Comparison of ENCODE assay signal across 10 mouse cellular contexts in the genomic region with DNA sequence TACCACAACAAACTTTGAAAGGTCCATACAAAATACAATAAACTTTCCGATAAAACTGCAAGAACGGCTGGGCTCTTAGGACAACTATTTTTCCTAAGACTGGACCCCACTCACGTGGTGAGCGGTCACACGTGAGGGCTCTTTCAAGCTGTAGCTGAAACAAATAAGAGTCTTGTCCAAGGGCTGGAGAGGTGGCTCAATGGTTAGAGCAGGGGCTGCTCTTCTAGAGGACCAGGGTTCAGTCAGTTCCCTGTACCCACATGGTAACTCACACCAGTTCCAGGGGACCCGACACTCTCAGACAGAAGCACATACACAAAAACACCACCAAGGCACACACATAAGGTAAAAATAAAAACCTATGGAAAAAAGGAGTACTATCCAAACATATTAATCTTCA.
DNase-seq lines count a peak whose midpoint lies in the region; ATAC-seq lines count a peak whose summit lies in the region.
"Had no signal": no experiment of that assay in that cellular context is flagged by ENCODE, and none has a peak within 500 bp of the region (broad histone marks: within the 10 kb centered on the region; RNA-seq: fewer than 3 reads in every experiment).

No protein-coding gene starts in this region.

- peak overlapping the region; percentile 48 for H3K4me3 ChIP-seq in kidney, embryonic 15.5 days (replicated peaks)
- peak overlapping the region; percentile 58 for H3K4me3 ChIP-seq in embryonic facial prominence, embryonic 10.5 days
- no peak overlapping the region; the same call in 1 of the 2 replicates for H3K4me3 ChIP-seq in hindbrain, embryonic 15.5 days
- 0 out of 2 replicates have a peak overlapping the region, but pooled peaks have one; percentile 4 for H3K4me3 ChIP-seq in midbrain, embryonic 16.5 days (ENCODE audit: low read depth, low read length)

- WGBS in kidney, embryonic 15.5 days = 38% methylated on average over 6 of the region's 6 CpGs
- WGBS in embryonic facial prominence, embryonic 10.5 days = 28% methylated on average over 6 of the region's 6 CpGs
- 39% methylated on average over 6 of the region's 6 CpGs for WGBS in hindbrain, embryonic 15.5 days
- WGBS in midbrain, embryonic 16.5 days = 20% methylated on average over 6 of the region's 6 CpGs

- H3K4me2 ChIP-seq in kidney, embryonic 15.5 days = peak overlapping the region; percentile 65
- H3K4me2 ChIP-seq in hindbrain, embryonic 15.5 days = peak overlapping the region; percentile 36
- H3K4me2 ChIP-seq in midbrain, embryonic 16.5 days (ENCODE audit: low read length) = peak overlapping the region; percentile 31

- intact Hi-C loops in left cerebral cortex, postnatal 4 days (cut with DNase I) = no loop called here

- no peaks in the 10 kb centered on the region for H3K27me3 ChIP-seq in kidney, embryonic 15.5 days
- H3K27me3 ChIP-seq in embryonic facial prominence, embryonic 10.5 days (replicated peaks; ENCODE audit: low read depth, poor library complexity, severe bottlenecking) = 0 out of 2 replicates have a peak, but pooled peaks cover 6% of the 10 kb centered on the region
- H3K27me3 ChIP-seq in hindbrain, embryonic 15.5 days = no peaks in the 10 kb centered on the region
- H3K27me3 ChIP-seq in midbrain, embryonic 16.5 days (ENCODE audit: control insufficient read depth, insufficient read depth, low read depth, low read length) = no peaks in the 10 kb centered on the region

- H3K27ac ChIP-seq in kidney, embryonic 15.5 days = peak overlapping the region; percentile 88
- H3K27ac ChIP-seq in embryonic facial prominence, embryonic 10.5 days (replicated peaks) = peak overlapping the region; percentile 84; the same call in 1 of the 2 replicates
- H3K27ac ChIP-seq in hindbrain, embryonic 15.5 days (replicated peaks) = no peak overlapping the region
- peak overlapping the region; percentile 7; the same call in 1 of the 2 replicates for H3K27ac ChIP-seq in midbrain, embryonic 16.5 days (ENCODE audit: low read length)
- H3K27ac ChIP-seq: liver, embryonic 14.5 days had no signal

- peaks cover 59% of the 10 kb centered on the region for H3K4me1 ChIP-seq in kidney, embryonic 15.5 days
- peaks cover 59% of the 10 kb centered on the region for H3K4me1 ChIP-seq in embryonic facial prominence, embryonic 10.5 days
- H3K4me1 ChIP-seq in hindbrain, embryonic 15.5 days (replicated peaks) = peaks cover 35% of the 10 kb centered on the region
- peaks cover 26% of the 10 kb centered on the region for H3K4me1 ChIP-seq in midbrain, embryonic 16.5 days (ENCODE audit: control insufficient read depth, insufficient read depth, low read length)

- H3K9ac ChIP-seq in kidney, embryonic 15.5 days = no peak overlapping the region; the same call in 1 of the 2 replicates
- H3K9ac ChIP-seq in hindbrain, embryonic 15.5 days = no peak overlapping the region
- no peak overlapping the region for H3K9ac ChIP-seq in midbrain, embryonic 16.5 days (ENCODE audit: low read depth, low read length)
- H3K9ac ChIP-seq: liver, embryonic 14.5 days had no signal

- peaks cover 3% of the 10 kb centered on the region; the same call in 1 of the 2 replicates for H3K36me3 ChIP-seq in kidney, embryonic 15.5 days
- no peaks in the 10 kb centered on the region; the same call in 1 of the 2 replicates for H3K36me3 ChIP-seq in embryonic facial prominence, embryonic 10.5 days (replicated peaks)
- H3K36me3 ChIP-seq in hindbrain, embryonic 15.5 days = no peaks in the 10 kb centered on the region
- H3K36me3 ChIP-seq in midbrain, embryonic 16.5 days (ENCODE audit: control insufficient read depth, insufficient read depth, low read length) = no peaks in the 10 kb centered on the region

- ATAC-seq in kidney, embryonic 15.5 days (replicated peaks; ENCODE audit: low FRiP score) = no peak
- no peak for ATAC-seq in hindbrain, embryonic 15.5 days (ENCODE audit: low FRiP score, low read depth)
- ATAC-seq in midbrain, embryonic 16.5 days = no peak

- H3K9me3 ChIP-seq in kidney, embryonic 15.5 days (replicated peaks) = no peaks in the 10 kb centered on the region
- no peaks in the 10 kb centered on the region for H3K9me3 ChIP-seq in embryonic facial prominence, embryonic 10.5 days
- no peaks in the 10 kb centered on the region for H3K9me3 ChIP-seq in hindbrain, embryonic 15.5 days
- no peaks in the 10 kb centered on the region for H3K9me3 ChIP-seq in midbrain, embryonic 16.5 days (replicated peaks; ENCODE audit: control insufficient read depth, low read length, poor library complexity, severe bottlenecking)

- DNase-seq in kidney, adult 11 months = no peak
- no peak for DNase-seq in embryonic facial prominence, embryonic 10.5 days (ENCODE audit: low spot score)
- DNase-seq in left cerebral cortex, postnatal 4 days = no peak
- no peak for DNase-seq in urinary bladder, adult 2 months (ENCODE audit: low spot score)
- DNase-seq in frontal cortex, postnatal 10 days (ENCODE audit: low spot score in 2 of 2) = no peak
- DNase-seq: cerebellum, postnatal 36 days had no signal
